Mouse (Mus musculus) midbrain, embryonic 16.5 days (tissue): Measurements from ENCODE around the gene Fblim1. TPM values are rescaled to one million over a fixed set of nuclear protein-coding genes. Genes with fewer than 3 reads are reported as not detected.

Source experiments
- ATAC-seq: fragments of 200-750 bp; cut with Nextera tagmentation; 2 replicates; pipeline ENCODE4 v1.8.0; 2017; ENCODE audit warnings: moderate TSS enrichment
- H3K27ac ChIP-seq: fragments of 300-500 bp; sonication (generic); 2 replicates; pipeline ENCODE4 v1.5.1; 2014; ENCODE audit warnings: mild to moderate bottlenecking, low read length, mixed read lengths
- H3K27me3 ChIP-seq: fragments of 300-500 bp; sonication (generic); 2 replicates; pipeline ENCODE4 v1.6.1; 2014; ENCODE audit warnings: low read depth, low read length, mixed read lengths; ENCODE audit not compliant: control insufficient read depth, insufficient read depth
- H3K36me3 ChIP-seq: fragments of 300-500 bp; sonication (generic); 2 replicates; pipeline ENCODE4 v1.6.1; 2014; ENCODE audit warnings: mild to moderate bottlenecking, low read length, moderate library complexity, mixed read lengths; ENCODE audit not compliant: control insufficient read depth, insufficient read depth
- H3K4me1 ChIP-seq: fragments of 300-500 bp; sonication (generic); 2 replicates; pipeline ENCODE4 v1.6.1; 2014; ENCODE audit warnings: mild to moderate bottlenecking, low read length, mixed read lengths; ENCODE audit not compliant: control insufficient read depth, insufficient read depth
- H3K4me2 ChIP-seq: fragments of 300-500 bp; sonication (generic); 2 replicates; pipeline ENCODE4 v1.6.1; 2014; ENCODE audit warnings: mild to moderate bottlenecking, low read length, mixed read lengths
- H3K4me3 ChIP-seq: fragments of 300-500 bp; sonication (generic); 2 replicates; pipeline ENCODE4 v1.5.1; 2014; ENCODE audit warnings: low read depth, mild to moderate bottlenecking, low read length, moderate library complexity, mixed read lengths
- H3K9ac ChIP-seq: fragments of 300-500 bp; sonication (generic); 2 replicates; pipeline ENCODE4 v1.6.1; 2014; ENCODE audit warnings: low read depth, low read length, mixed read lengths
- H3K9me3 ChIP-seq: fragments of 300-500 bp; sonication (generic); replicated peaks from 2 replicates; pipeline ENCODE4 v1.6.1; 2014; ENCODE audit warnings: mild to moderate bottlenecking, low read length, mixed read lengths; ENCODE audit not compliant: control insufficient read depth, poor library complexity, severe bottlenecking
- WGBS: fragments of 180-500 bp; shearing (Covaris S2); extraction: QIAGEN DNeasy Blood & Tissue Kit; methylation state at CpG from one replicate; pipeline ENCODE4 v1.1.7; 2014; 5-methylcytosine and 5-hydroxymethylcytosine counted together
- polyA plus RNA-seq: library from polyadenylated mRNA; unstranded; fragments of >200 nt; fragmentation: Nextera tagmentation; extraction: Ambion mirVana; gene quantifications from 2 replicates; pipeline ENCODE4 v1.2.1, GENCODE M21; 2015

Fblim1 gene
- polyA plus RNA-seq, 1 experiment from 2014 or later, result 35.6 TPM

GRCm38 (mm10) chr4:141609538-141609937 lies 3.6 kb upstream of the Fblim1 start:
- ATAC-seq, result no peak
- no peaks in the 10 kb centered on the region for H3K4me1 ChIP-seq
- WGBS, result 81% methylated on average over 6 of the region's 6 CpGs
- no peak overlapping the region for H3K9ac ChIP-seq
- no peaks in the 10 kb centered on the region for H3K9me3 ChIP-seq
- no peaks in the 10 kb centered on the region for H3K27me3 ChIP-seq
- H3K4me2 ChIP-seq, result no peak overlapping the region
- H3K27ac ChIP-seq, result no peak overlapping the region
- H3K4me3 ChIP-seq, result no peak overlapping the region
- H3K36me3 ChIP-seq, result no peaks in the 10 kb centered on the region

GRCm38 (mm10) chr4:141605421-141605820 lies 475 bp downstream of the Fblim1 start:
- no peaks in the 10 kb centered on the region for H3K27me3 ChIP-seq
- no peak for ATAC-seq
- H3K4me1 ChIP-seq, result no peaks in the 10 kb centered on the region
- H3K4me3 ChIP-seq, result no peak overlapping the region
- 85% methylated on average over 5 of the region's 5 CpGs for WGBS
- H3K9ac ChIP-seq, result no peak overlapping the region
- no peak overlapping the region for H3K27ac ChIP-seq
- H3K4me2 ChIP-seq, result no peak overlapping the region
- H3K9me3 ChIP-seq, result no peaks in the 10 kb centered on the region
- H3K36me3 ChIP-seq, result no peaks in the 10 kb centered on the region

GRCm38 (mm10) chr4:141604493-141604892 lies 1.4 kb downstream of the Fblim1 start:
- Histone ChIP-seq H3K4me1 (no peaks in the 10 kb centered on the region; the same call in 1 of the 2 replicates), H3K9ac (no peak overlapping the region), H3K4me3 (no peak overlapping the region), H3K27ac (no peak overlapping the region), H3K9me3 (no peaks in the 10 kb centered on the region), H3K27me3 (no peaks in the 10 kb centered on the region), H3K36me3 (no peaks in the 10 kb centered on the region), H3K4me2 (no peak overlapping the region)
- 65% methylated on average over 8 of the region's 8 CpGs for WGBS
- no peak for ATAC-seq

GRCm38 (mm10) chr4:141603921-141604320 lies 2.0 kb downstream of the Fblim1 start:
- WGBS, result 65% methylated on average over 4 of the region's 4 CpGs
- H3K27me3 ChIP-seq, result no peaks in the 10 kb centered on the region
- H3K36me3 ChIP-seq, result no peaks in the 10 kb centered on the region
- H3K9ac ChIP-seq, result no peak overlapping the region
- no peaks in the 10 kb centered on the region for H3K9me3 ChIP-seq
- H3K27ac ChIP-seq, result no peak overlapping the region
- H3K4me3 ChIP-seq, result no peak overlapping the region
- H3K4me1 ChIP-seq, result peaks cover 3% of the 10 kb centered on the region
- no peak for ATAC-seq
- H3K4me2 ChIP-seq, result no peak overlapping the region

- H3K4me1 ChIP-seq, result peaks cover 10% of the 10 kb centered on the region
- no peak for ATAC-seq
- no peaks in the 10 kb centered on the region for H3K9me3 ChIP-seq
- H3K4me2 ChIP-seq, result no peak overlapping the region
- no peak overlapping the region for H3K4me3 ChIP-seq
- H3K27ac ChIP-seq, result no peak overlapping the region
- 86% methylated on average over 11 of the region's 11 CpGs for WGBS
- no peak overlapping the region for H3K9ac ChIP-seq
- H3K27me3 ChIP-seq, result no peaks in the 10 kb centered on the region
- H3K36me3 ChIP-seq, result no peaks in the 10 kb centered on the region
These were observed 3.2 kb downstream of the Fblim1 start for GRCm38 (mm10) chr4:141602523-141603223.

- Histone ChIP-seq H3K9ac (no peak overlapping the region), H3K36me3 (no peaks in the 10 kb centered on the region), H3K27me3 (no peaks in the 10 kb centered on the region), H3K4me1 (peaks cover 10% of the 10 kb centered on the region), H3K9me3 (no peaks in the 10 kb centered on the region), H3K4me3 (no peak overlapping the region), H3K27ac (no peak overlapping the region), H3K4me2 (no peak overlapping the region)
- WGBS, result 72% methylated on average over 12 of the region's 12 CpGs
- no peak for ATAC-seq
These were observed 4.6 kb downstream of the Fblim1 start for GRCm38 (mm10) chr4:141601148-141601862.

- H3K4me2 ChIP-seq, result peak overlapping the region; percentile 92
- H3K4me3 ChIP-seq, result peak overlapping the region; percentile 66; the same call in 1 of the 2 replicates
These were observed 5.5 kb downstream of the Fblim1 start for GRCm38 (mm10) chr4:141600364-141600763.

GRCm38 (mm10) chr4:141599251-141600141 lies 6.4 kb downstream of the Fblim1 start:
- Histone ChIP-seq H3K4me2 (peak overlapping the region; percentile 92), H3K36me3 (no peaks in the 10 kb centered on the region), H3K27me3 (no peaks in the 10 kb centered on the region), H3K4me3 (peak overlapping the region; percentile 66), H3K9ac (peak overlapping the region; percentile 78), H3K4me1 (peaks cover 10% of the 10 kb centered on the region), H3K27ac (no peak overlapping the region), H3K9me3 (no peaks in the 10 kb centered on the region)
- ATAC-seq, result peak; percentile 43
- WGBS, result under 1% methylated on average over 47 of the region's 57 CpGs

More at GRCm38 (mm10) chr4:141600364-141600763, 5.5 kb downstream of the Fblim1 start:
- ATAC-seq, result no peak
- H3K36me3 ChIP-seq, result no peaks in the 10 kb centered on the region
- no peaks in the 10 kb centered on the region for H3K9me3 ChIP-seq
- H3K27ac ChIP-seq, result no peak overlapping the region
- no peaks in the 10 kb centered on the region for H3K27me3 ChIP-seq
- peak overlapping the region; percentile 78 for H3K9ac ChIP-seq
- H3K4me1 ChIP-seq, result peaks cover 10% of the 10 kb centered on the region
- WGBS, result 26% methylated on average over 6 of the region's 6 CpGs
